Mouse (Mus musculus) adrenal gland, adult (tissue): ENCODE data around the gene Cln3.

Experiments
- DNase-seq, 2 experiments: peaks; one replicate each; pipeline ENCODE4 v3.0.0; 2022 to 2023; ENCODE audit warnings: low spot score in 1 of 2; ENCODE audit not compliant: inconsistent age in 2 of 2

Gene Cln3

GRCm38 (mm10) chr7:126595890-126596289 lies 10.3 kb upstream of the Cln3 start:
- no peak for DNase-seq

GRCm38 (mm10) chr7:126594862-126595561 lies 9.4 kb upstream of the Cln3 start, which contains the start of gene Il27:
Gene Il27, minus strand, starts transcription at chr7:126594941.
- DNase-seq = no peak

- DNase-seq = peak; percentile 37 to 72
Measured at GRCm38 (mm10) chr7:126587779-126588178, 2.2 kb upstream of the Cln3 start.

- DNase-seq = peak; percentile 45 to 60
Measured at GRCm38 (mm10) chr7:126586839-126587238, 1.2 kb upstream of the Cln3 start.

- peak; percentile 31 to 52 for DNase-seq
Measured at GRCm38 (mm10) chr7:126584506-126584977, 1.1 kb downstream of the Cln3 start, which contains the start of gene Apobr. Gene Apobr, plus strand, starts transcription at chr7:126584942.

GRCm38 (mm10) chr7:126583761-126584160 lies 1.9 kb downstream of the Cln3 start:
- DNase-seq = no peak

GRCm38 (mm10) chr7:126583251-126583709 lies 2.3 kb downstream of the Cln3 start:
- peak; percentile 89 to 96 for DNase-seq

- peak; percentile 62 to 79 for DNase-seq
Measured at GRCm38 (mm10) chr7:126582759-126583158, 2.9 kb downstream of the Cln3 start.

- DNase-seq = peak in 1 of 2 experiments; percentile 38
Measured at GRCm38 (mm10) chr7:126581661-126582060, 4.0 kb downstream of the Cln3 start.

GRCm38 (mm10) chr7:126579172-126579571 lies 6.4 kb downstream of the Cln3 start:
- DNase-seq = peak; percentile 34 to 69

GRCm38 (mm10) chr7:126576946-126577345 lies 8.7 kb downstream of the Cln3 start:
- DNase-seq = peak; percentile 56 to 80

- DNase-seq = peak; percentile 89 to 97
Measured at GRCm38 (mm10) chr7:126566094-126566765, 19.4 kb downstream of the Cln3 start, which contains the start of gene Eif3c. Gene Eif3c, minus strand, starts transcription at chr7:126566411.

GRCm38 (mm10) chr7:126565693-126566092 lies 19.9 kb downstream of the Cln3 start:
- peak; percentile 67 to 81 for DNase-seq

GRCm38 (mm10) chr7:126556635-126557034 lies 29.0 kb downstream of the Cln3 start:
- no peak for DNase-seq

- no peak for DNase-seq
Measured at GRCm38 (mm10) chr7:126554796-126555195, 30.8 kb downstream of the Cln3 start.

GRCm38 (mm10) chr7:126545631-126546030 lies 40.0 kb downstream of the Cln3 start:
- no peak for DNase-seq

- no peak for DNase-seq
Measured at GRCm38 (mm10) chr7:126541661-126542060, 44.0 kb downstream of the Cln3 start.

GRCm38 (mm10) chr7:126537820-126538585 lies 47.6 kb downstream of the Cln3 start:
- DNase-seq = peak in 1 of 2 experiments; percentile 56

GRCm38 (mm10) chr7:126536466-126536865 lies 49.2 kb downstream of the Cln3 start:
- no peak for DNase-seq

GRCm38 (mm10) chr7:126535766-126536165 lies 49.9 kb downstream of the Cln3 start:
- DNase-seq = peak; percentile 24 to 60

- no peak for DNase-seq
Measured at GRCm38 (mm10) chr7:126533434-126533833, 52.2 kb downstream of the Cln3 start.
